Comparison of ENCODE assay signal across 9 mouse cellular contexts in genomic region chr12:83633807-83634206, GRCm38 (mm10). TPM values are rescaled to one million over a fixed set of nuclear protein-coding genes. Genes with fewer than 3 reads are reported as not detected.
DNase-seq lines count a peak whose midpoint lies in the region; ATAC-seq and TF ChIP-seq lines count a peak whose summit lies in the region.
"Had no signal": no experiment of that assay in that cellular context is flagged by ENCODE, and none has a peak within 500 bp of the region (broad histone marks: within the 10 kb centered on the region; RNA-seq: fewer than 3 reads in every experiment).

No protein-coding gene starts in this region.

- no peak overlapping the region for H3K4me3 ChIP-seq in kidney, embryonic 16.5 days (ENCODE audit: low read length)
- H3K4me3 ChIP-seq in hindbrain, postnatal 0 days (ENCODE audit: low read length) = peak overlapping the region; percentile 97
- no peak overlapping the region for H3K4me3 ChIP-seq in midbrain, embryonic 16.5 days (ENCODE audit: low read depth, low read length)
- H3K4me3 ChIP-seq in cerebellum, adult 2 months (replicated peaks; ENCODE audit: insufficient read depth, low read depth, low read length) = no peak overlapping the region

- 45% methylated on average over 2 of the region's 2 CpGs for WGBS in kidney, embryonic 16.5 days
- 26% methylated on average over 2 of the region's 2 CpGs for WGBS in hindbrain, postnatal 0 days
- WGBS in midbrain, embryonic 16.5 days = 39% methylated on average over 2 of the region's 2 CpGs
- 12% methylated on average over 2 of the region's 2 CpGs for WGBS in cerebellum, adult 2 months

- TF ChIP-seq POLR2A in cerebellum, adult 2 months (IDR thresholded peaks at IDR 0.05; ENCODE audit: borderline replicate concordance, insufficient read depth, low read length) = no peak

- no peaks in the 10 kb centered on the region for H3K27me3 ChIP-seq in kidney, embryonic 16.5 days (ENCODE audit: insufficient read depth, low read length)
- H3K27me3 ChIP-seq in hindbrain, postnatal 0 days (ENCODE audit: insufficient read depth, low read length) = no peaks in the 10 kb centered on the region
- no peaks in the 10 kb centered on the region for H3K27me3 ChIP-seq in midbrain, embryonic 16.5 days (ENCODE audit: control insufficient read depth, insufficient read depth, low read depth, low read length)
- no peaks in the 10 kb centered on the region for H3K27me3 ChIP-seq in cerebellum, adult 2 months (ENCODE audit: control insufficient read depth, insufficient read depth, low read length)

- H3K9ac ChIP-seq in kidney, embryonic 16.5 days (replicated peaks; ENCODE audit: low read length) = no peak overlapping the region
- H3K9ac ChIP-seq in hindbrain, postnatal 0 days (replicated peaks; ENCODE audit: low read length) = no peak overlapping the region
- no peak overlapping the region for H3K9ac ChIP-seq in midbrain, embryonic 16.5 days (ENCODE audit: low read depth, low read length)

- H3K36me3 ChIP-seq in kidney, embryonic 16.5 days (ENCODE audit: insufficient read depth, low read length) = peaks cover 19% of the 10 kb centered on the region
- peaks cover 5% of the 10 kb centered on the region; the same call in 1 of the 2 replicates for H3K36me3 ChIP-seq in hindbrain, postnatal 0 days (ENCODE audit: insufficient read depth, low read length)
- H3K36me3 ChIP-seq in midbrain, embryonic 16.5 days (ENCODE audit: control insufficient read depth, insufficient read depth, low read length) = peaks cover 6% of the 10 kb centered on the region

- no peaks in the 10 kb centered on the region for H3K9me3 ChIP-seq in kidney, embryonic 16.5 days (ENCODE audit: low read length)
- no peaks in the 10 kb centered on the region for H3K9me3 ChIP-seq in hindbrain, postnatal 0 days (ENCODE audit: low read length)
- no peaks in the 10 kb centered on the region for H3K9me3 ChIP-seq in midbrain, embryonic 16.5 days (replicated peaks; ENCODE audit: control insufficient read depth, low read length, poor library complexity, severe bottlenecking)

- no peak for DNase-seq in kidney, postnatal 4 days
- DNase-seq in adipocyte (ENCODE audit: low spot score) = peak; percentile 41
- no peak for DNase-seq in hindbrain, postnatal 0 days (ENCODE audit: low spot score)
- no peak for DNase-seq in cerebellum, adult 2 months
- DNase-seq in ovary, postnatal 10 days (ENCODE audit: low spot score) = no peak
- DNase-seq: kidney, postnatal 10 days had no signal

- H3K27ac ChIP-seq in kidney, embryonic 16.5 days (ENCODE audit: low read length) = no peak overlapping the region
- H3K27ac ChIP-seq in hindbrain, postnatal 0 days = no peak overlapping the region
- no peak overlapping the region for H3K27ac ChIP-seq in midbrain, embryonic 16.5 days (ENCODE audit: low read length)
- H3K27ac ChIP-seq in cerebellum, adult 2 months (ENCODE audit: insufficient read depth, low read length) = no peak overlapping the region

- H3K4me1 ChIP-seq in kidney, embryonic 16.5 days (ENCODE audit: insufficient read depth, low read length) = peaks cover 6% of the 10 kb centered on the region
- no peaks in the 10 kb centered on the region for H3K4me1 ChIP-seq in hindbrain, postnatal 0 days (ENCODE audit: insufficient read depth, low read length)
- H3K4me1 ChIP-seq in midbrain, embryonic 16.5 days (ENCODE audit: control insufficient read depth, insufficient read depth, low read length) = peaks cover 12% of the 10 kb centered on the region
- H3K4me1 ChIP-seq in cerebellum, adult 2 months (ENCODE audit: control insufficient read depth, insufficient read depth, low read length) = no peaks in the 10 kb centered on the region; the same call in 1 of the 2 replicates

- no peak for ATAC-seq in kidney, embryonic 16.5 days (ENCODE audit: low FRiP score, low TSS enrichment)
- ATAC-seq in hindbrain, postnatal 0 days = no peak
- no peak for ATAC-seq in midbrain, embryonic 16.5 days
- no peak for ATAC-seq in erythroid progenitor cell, adult 5-6 weeks (replicated peaks; ENCODE audit: low FRiP score, poor library complexity, severe bottlenecking)

- no peak for TF ChIP-seq CTCF in hindbrain, postnatal 0 days (IDR thresholded peaks at IDR 0.05; ENCODE audit: low read depth)
- no peak for TF ChIP-seq CTCF in cerebellum, adult 2 months (IDR thresholded peaks at IDR 0.05; ENCODE audit: borderline replicate concordance, insufficient read depth, low read depth, low read length)

- peak overlapping the region; percentile 33 for H3K4me2 ChIP-seq in kidney, embryonic 16.5 days (replicated peaks; ENCODE audit: low read depth, low read length)
- peak overlapping the region; percentile 71 for H3K4me2 ChIP-seq in hindbrain, postnatal 0 days (ENCODE audit: low read depth, low read length)
- H3K4me2 ChIP-seq in midbrain, embryonic 16.5 days (ENCODE audit: low read length) = peak overlapping the region; percentile 28

RNA-seq across cellular contexts. Expression of gene Rbm25, which starts 2.8 kb away (rescaled TPM):
- 223 and 269 TPM in 2 replicates for polyA plus RNA-seq in kidney, embryonic 16.5 days (2015; fragmentation: Nextera tagmentation; extraction: Ambion mirVana)
- total RNA-seq in hindbrain, postnatal 0 days (2014; rRNA removed) = 54.1 and 65.1 TPM in 2 replicates
- 230 and 235 TPM in 2 replicates for polyA plus RNA-seq in hindbrain, postnatal 0 days (2015; fragmentation: Nextera tagmentation; extraction: Ambion mirVana)
- polyA plus RNA-seq in midbrain, embryonic 16.5 days (2015; fragmentation: Nextera tagmentation; extraction: Ambion mirVana) = 236 and 262 TPM in 2 replicates
- polyA plus RNA-seq in cerebellum, adult 2 months (2012; rRNA removed) = 159 and 191 TPM in 2 replicates
- total RNA-seq in erythroid progenitor cell, adult 5-6 weeks (2015; ENCODE audit: low replicate concordance) = 227 and 278 TPM in 2 replicates
- total RNA-seq in erythroid progenitor cell, adult 5-6 weeks (2017; ENCODE audit: low replicate concordance) = 216 and 257 TPM in 2 replicates

RNA-seq across cellular contexts. Expression of gene Zfyve1, which starts 36.8 kb away (rescaled TPM):
- 20.8 and 23.6 TPM in 2 replicates for polyA plus RNA-seq in kidney, embryonic 16.5 days (2015; fragmentation: Nextera tagmentation; extraction: Ambion mirVana)
- 33.2 and 36.5 TPM in 2 replicates for total RNA-seq in hindbrain, postnatal 0 days (2014; rRNA removed)
- polyA plus RNA-seq in hindbrain, postnatal 0 days (2015; fragmentation: Nextera tagmentation; extraction: Ambion mirVana) = 14.4 and 14.8 TPM in 2 replicates
- polyA plus RNA-seq in midbrain, embryonic 16.5 days (2015; fragmentation: Nextera tagmentation; extraction: Ambion mirVana) = 27.3 and 28.6 TPM in 2 replicates
- polyA plus RNA-seq in cerebellum, adult 2 months (2012; rRNA removed) = 41.7 and 47.6 TPM in 2 replicates
- total RNA-seq in erythroid progenitor cell, adult 5-6 weeks (2015; ENCODE audit: low replicate concordance) = 9.4 and 13.0 TPM in 2 replicates
- 34.5 and 42.1 TPM in 2 replicates for total RNA-seq in erythroid progenitor cell, adult 5-6 weeks (2017; ENCODE audit: low replicate concordance)

RNA-seq across cellular contexts. Expression of gene Psen1, which starts 54.1 kb away (rescaled TPM):
- polyA plus RNA-seq in kidney, embryonic 16.5 days (2015; fragmentation: Nextera tagmentation; extraction: Ambion mirVana) = 70.0 and 72.7 TPM in 2 replicates
- 59.3 and 64.5 TPM in 2 replicates for total RNA-seq in hindbrain, postnatal 0 days (2014; rRNA removed)
- polyA plus RNA-seq in hindbrain, postnatal 0 days (2015; fragmentation: Nextera tagmentation; extraction: Ambion mirVana) = 56.0 and 56.8 TPM in 2 replicates
- polyA plus RNA-seq in midbrain, embryonic 16.5 days (2015; fragmentation: Nextera tagmentation; extraction: Ambion mirVana) = 72.7 and 74.9 TPM in 2 replicates
- 45.5 and 46.6 TPM in 2 replicates for polyA plus RNA-seq in cerebellum, adult 2 months (2012; rRNA removed)
- 25.6 and 32.8 TPM in 2 replicates for total RNA-seq in erythroid progenitor cell, adult 5-6 weeks (2015; ENCODE audit: low replicate concordance)
- 20.8 and 24.3 TPM in 2 replicates for total RNA-seq in erythroid progenitor cell, adult 5-6 weeks (2017; ENCODE audit: low replicate concordance)
